Mouse (Mus musculus): ENCODE data around the gene Gm21994. TPM values are rescaled to one million over a fixed set of nuclear protein-coding genes. Genes with fewer than 3 reads are reported as not detected.

The Gm21994 gene
- 0.43 and 0.53 TPM in 2 replicates for polyA plus RNA-seq (2012; rRNA removed)

GRCm38 (mm10) chr2:150255491-150255890, at the start of gene Gm21994:
Gm21994 (minus strand) TSS chr2:150255591.

GRCm38 (mm10) chr2:150257291-150257690, 1.9 kb upstream of the Gm21994 start, which contains the start of gene Gm14124:
Gm14124 (plus strand) TSS chr2:150257517.

GRCm38 (mm10) chr2:150217600-150218362, 37.6 kb downstream of the Gm21994 start, which contains the start of gene Zfp937:
Zfp937 (plus strand) TSS chr2:150218073.

Other genes starting within 250 kb of the Gm21994 start
- gene Zfp120, start 118.9 kb downstream of the Gm21994 start, polyA plus RNA-seq (2012; rRNA removed) = 1.2 TPM in 2 replicates
- gene Gm10770, start 75.9 kb downstream of the Gm21994 start, polyA plus RNA-seq (2012; rRNA removed) = not detected in 2 replicates
- 0.04 TPM in 1 of 2 replicates, not detected in the other for gene Gm14139, start 73.8 kb downstream of the Gm21994 start, polyA plus RNA-seq (2012; rRNA removed)
- gene Zfp937, start 37.5 kb downstream of the Gm21994 start, polyA plus RNA-seq (2012; rRNA removed) = 0.32 and 0.34 TPM in 2 replicates
- gene Gm14124, start 1.9 kb upstream of the Gm21994 start, polyA plus RNA-seq (2012; rRNA removed) = not detected in 2 replicates
- not detected in 2 replicates for gene Gm10130, start 68.1 kb upstream of the Gm21994 start, polyA plus RNA-seq (2012; rRNA removed)
- 0.28 and 0.37 TPM in 2 replicates for gene 3300002I08Rik, start 107.2 kb upstream of the Gm21994 start, polyA plus RNA-seq (2012; rRNA removed)
- gene Zfp442, start 195.9 kb upstream of the Gm21994 start, polyA plus RNA-seq (2012; rRNA removed) = 0.22 and 0.27 TPM in 2 replicates
- 0.02 TPM in 1 of 2 replicates, not detected in the other for gene Zfp345, start 229.5 kb upstream of the Gm21994 start, polyA plus RNA-seq (2012; rRNA removed)

All from liver, embryonic 18 days (tissue).